Mouse (Mus musculus) lung, postnatal 25 days (tissue): Measurements from ENCODE around the gene Gm20388.

Experiments used
- DNase-seq: peaks from one replicate; pipeline ENCODE4 v3.0.0; 2022; ENCODE audit warnings: low spot score

The Gm20388 gene

GRCm38 (mm10) chr8:122806956-122807538 is 2896.4 kb downstream of the Gm20388 start:
- no peak for DNase-seq

GRCm38 (mm10) chr8:122807907-122808306 is 2897.3 kb downstream of the Gm20388 start:
- DNase-seq, result no peak

- DNase-seq, result no peak
Measured at GRCm38 (mm10) chr8:122810376-122810775, 2899.7 kb downstream of the Gm20388 start.

GRCm38 (mm10) chr8:122811870-122812494 is 2901.3 kb downstream of the Gm20388 start:
- DNase-seq, result no peak

- DNase-seq, result no peak
Measured at GRCm38 (mm10) chr8:122812610-122813250, 2902.1 kb downstream of the Gm20388 start.

- no peak for DNase-seq
Measured at GRCm38 (mm10) chr8:122814608-122815007, 2904.0 kb downstream of the Gm20388 start.

GRCm38 (mm10) chr8:122816965-122817364 is 2906.3 kb downstream of the Gm20388 start:
- DNase-seq, result no peak

GRCm38 (mm10) chr8:122817724-122818496 is 2907.3 kb downstream of the Gm20388 start:
- DNase-seq, result no peak

GRCm38 (mm10) chr8:122819776-122820175 is 2909.1 kb downstream of the Gm20388 start:
- DNase-seq, result no peak

GRCm38 (mm10) chr8:122824571-122824970 is 2913.9 kb downstream of the Gm20388 start:
- no peak for DNase-seq

- DNase-seq, result no peak
Measured at GRCm38 (mm10) chr8:122824986-122825385, 2914.3 kb downstream of the Gm20388 start.

- no peak for DNase-seq
Measured at GRCm38 (mm10) chr8:122825408-122825807, 2914.8 kb downstream of the Gm20388 start.

GRCm38 (mm10) chr8:122829396-122829795 is 2918.8 kb downstream of the Gm20388 start:
- no peak for DNase-seq

- peak; percentile 90 for DNase-seq
Measured at GRCm38 (mm10) chr8:122830349-122831061, 2919.9 kb downstream of the Gm20388 start.

GRCm38 (mm10) chr8:122834416-122834815 is 2923.8 kb downstream of the Gm20388 start:
- no peak for DNase-seq

- DNase-seq, result peak; percentile 74
Measured at GRCm38 (mm10) chr8:122834971-122835370, 2924.3 kb downstream of the Gm20388 start.

- no peak for DNase-seq
Measured at GRCm38 (mm10) chr8:122836199-122836598, 2925.6 kb downstream of the Gm20388 start.

- no peak for DNase-seq
Measured at GRCm38 (mm10) chr8:122836696-122837095, 2926.1 kb downstream of the Gm20388 start.

- DNase-seq, result no peak
Measured at GRCm38 (mm10) chr8:122844161-122844560, 2933.5 kb downstream of the Gm20388 start.

- no peak for DNase-seq
Measured at GRCm38 (mm10) chr8:122845662-122846061, 2935.0 kb downstream of the Gm20388 start.

GRCm38 (mm10) chr8:122847829-122848561 is 2937.4 kb downstream of the Gm20388 start, which contains the start of gene Cdh15:
TSS of gene Cdh15 (plus strand) at chr8:122847966.
- DNase-seq, result peak; percentile 36
